Mouse (Mus musculus) forebrain, embryonic 14.5 days (tissue): ENCODE measurements around the gene Khnyn. TPM values are rescaled to one million over a fixed set of nuclear protein-coding genes. Genes with fewer than 3 reads are reported as not detected.

Source experiments
- ATAC-seq: fragments of 200-750 bp; cut with Nextera tagmentation; 2 replicates; pipeline ENCODE4 v1.8.0; 2017; ENCODE audit warnings: mild to moderate bottlenecking, moderate library complexity
- DNase-seq: peaks from one replicate; pipeline ENCODE4 v3.0.0-alpha.2; 2015; ENCODE audit warnings: low spot score
- H3K27ac ChIP-seq: fragments of 300-500 bp; sonication (generic); 2 replicates; pipeline ENCODE4 v1.5.1; 2014; ENCODE audit warnings: low read depth, mild to moderate bottlenecking, control low read depth, low read length, moderate library complexity
- H3K27me3 ChIP-seq: fragments of 300-500 bp; sonication (generic); replicated peaks from 2 replicates; pipeline ENCODE4 v1.6.1; 2014; ENCODE audit warnings: low read length, control low read depth, mixed read lengths; ENCODE audit not compliant: control insufficient read depth, insufficient read depth
- H3K36me3 ChIP-seq: fragments of 300-500 bp; sonication (generic); 2 replicates; pipeline ENCODE4 v1.6.1; 2014; ENCODE audit warnings: low read length, control low read depth; ENCODE audit not compliant: control insufficient read depth, insufficient read depth
- H3K4me1 ChIP-seq: fragments of 300-500 bp; sonication (generic); 2 replicates; pipeline ENCODE4 v1.6.1; 2014; ENCODE audit warnings: antibody characterized with exemption, low read length, control low read depth; ENCODE audit not compliant: control insufficient read depth, insufficient read depth
- H3K4me2 ChIP-seq: fragments of 300-500 bp; sonication (generic); 2 replicates; pipeline ENCODE4 v1.6.1; 2014; ENCODE audit warnings: mild to moderate bottlenecking, control low read depth, low read length
- H3K4me3 ChIP-seq: fragments of 300-500 bp; sonication (generic); 2 replicates; pipeline ENCODE4 v1.5.1; 2014; ENCODE audit warnings: low read depth, low read length, control low read depth
- H3K9ac ChIP-seq: fragments of 300-500 bp; sonication (generic); 2 replicates; pipeline ENCODE4 v1.6.1; 2014; ENCODE audit warnings: mild to moderate bottlenecking, low read length, control low read depth, moderate library complexity
- H3K9me3 ChIP-seq: fragments of 300-500 bp; sonication (generic); replicated peaks from 2 replicates; pipeline ENCODE4 v1.6.1; 2016; ENCODE audit warnings: low read length, control low read depth, mixed read lengths; ENCODE audit not compliant: control insufficient read depth
- WGBS: fragments of 180-500 bp; shearing (Covaris S2); extraction: QIAGEN DNeasy Blood & Tissue Kit; methylation state at CpG from one replicate; pipeline ENCODE4 v1.1.7; 2014; 5-methylcytosine and 5-hydroxymethylcytosine counted together
- polyA plus RNA-seq: library from polyadenylated mRNA; unstranded; fragments of >200 nt; fragmentation: Nextera tagmentation; extraction: Ambion mirVana; gene quantifications from 2 replicates; pipeline ENCODE4 v1.2.1, GENCODE M21; 2014

The Khnyn gene
- polyA plus RNA-seq, 1 experiment from 2014 or later, result 4.6 TPM

GRCm38 (mm10) chr14:55853621-55854285 is 31.0 kb upstream of the Khnyn start, which contains the start of gene Nynrin:
Gene Nynrin (plus strand): TSS chr14:55854010.
- no peaks in the 10 kb centered on the region for H3K27me3 ChIP-seq
- peak within 1 kb of the TSS; percentile 85 for H3K27ac ChIP-seq
- DNase-seq (peak; percentile 82), ATAC-seq (peak; percentile 83)
- H3K9ac ChIP-seq, result peak within 1 kb of the TSS; percentile 83
- H3K36me3 ChIP-seq, result no peaks in the 10 kb centered on the region
- H3K4me2 ChIP-seq, result peak within 1 kb of the TSS; percentile 81
- 2% methylated on average over 33 of the region's 33 CpGs for WGBS
- peaks cover 36% of the 10 kb centered on the region for H3K4me1 ChIP-seq
- peak within 1 kb of the TSS; percentile 61 for H3K4me3 ChIP-seq
- no peaks in the 10 kb centered on the region for H3K9me3 ChIP-seq

- H3K4me3 ChIP-seq, result peak overlapping the region; percentile 61
Measured at GRCm38 (mm10) chr14:55854406-55855100, 30.2 kb upstream of the Khnyn start.

GRCm38 (mm10) chr14:55855101-55855561 is 29.6 kb upstream of the Khnyn start:
- Histone ChIP-seq H3K9ac (peak overlapping the region; percentile 83), H3K9me3 (no peaks in the 10 kb centered on the region), H3K4me3 (peak overlapping the region; percentile 61), H3K27ac (peak overlapping the region; percentile 85), H3K4me2 (peak overlapping the region; percentile 81), H3K4me1 (peaks cover 36% of the 10 kb centered on the region), H3K36me3 (no peaks in the 10 kb centered on the region), H3K27me3 (no peaks in the 10 kb centered on the region)
- ATAC-seq, result peak; percentile 22
- 2% methylated on average over 4 of the region's 4 CpGs for WGBS
- DNase-seq, result peak; percentile 68

More at GRCm38 (mm10) chr14:55854406-55855100, 30.2 kb upstream of the Khnyn start:
- Histone ChIP-seq H3K27ac (peak overlapping the region; percentile 85), H3K36me3 (no peaks in the 10 kb centered on the region), H3K9ac (peak overlapping the region; percentile 83), H3K9me3 (no peaks in the 10 kb centered on the region), H3K27me3 (no peaks in the 10 kb centered on the region), H3K4me1 (peaks cover 36% of the 10 kb centered on the region), H3K4me2 (peak overlapping the region; percentile 81)
- WGBS, result 0% methylated on average over 9 of the region's 9 CpGs
- DNase-seq (peak; percentile 46), ATAC-seq (peak; percentile 33)

- WGBS, result 81% methylated on average over 4 of the region's 4 CpGs
- H3K9me3 ChIP-seq, result no peaks in the 10 kb centered on the region
- no peaks in the 10 kb centered on the region for H3K27me3 ChIP-seq
- peak overlapping the region; percentile 9; the same call in 1 of the 2 replicates for H3K9ac ChIP-seq
- ATAC-seq, result no peak
- H3K36me3 ChIP-seq, result no peaks in the 10 kb centered on the region
- no peak for DNase-seq
- H3K4me3 ChIP-seq, result no peak overlapping the region
- H3K4me1 ChIP-seq, result peaks cover 33% of the 10 kb centered on the region
- no peak overlapping the region; the same call in 1 of the 2 replicates for H3K4me2 ChIP-seq
- H3K27ac ChIP-seq, result no peak overlapping the region
Measured at GRCm38 (mm10) chr14:55857588-55857987, 27.2 kb upstream of the Khnyn start.

- no peak for ATAC-seq
- WGBS, result 76% methylated on average over 6 of the region's 6 CpGs
- H3K9ac ChIP-seq, result no peak overlapping the region
Measured at GRCm38 (mm10) chr14:55862186-55862585, 22.6 kb upstream of the Khnyn start.

GRCm38 (mm10) chr14:55862970-55863369 is 21.8 kb upstream of the Khnyn start:
- H3K9me3 ChIP-seq, result no peaks in the 10 kb centered on the region
- H3K9ac ChIP-seq, result no peak overlapping the region
- 95% methylated on average over 10 of the region's 10 CpGs for WGBS
- peaks cover 44% of the 10 kb centered on the region for H3K36me3 ChIP-seq
- H3K4me2 ChIP-seq, result no peak overlapping the region
- H3K27me3 ChIP-seq, result no peaks in the 10 kb centered on the region
- H3K4me1 ChIP-seq, result no peaks in the 10 kb centered on the region
- no peak overlapping the region for H3K4me3 ChIP-seq
- DNase-seq (no peak), ATAC-seq (no peak)
- no peak overlapping the region for H3K27ac ChIP-seq

More at GRCm38 (mm10) chr14:55862186-55862585, 22.6 kb upstream of the Khnyn start:
- Histone ChIP-seq H3K36me3 (peaks cover 39% of the 10 kb centered on the region), H3K4me1 (peaks cover 3% of the 10 kb centered on the region; the same call in 1 of the 2 replicates), H3K27me3 (no peaks in the 10 kb centered on the region), H3K4me3 (no peak overlapping the region), H3K9me3 (no peaks in the 10 kb centered on the region), H3K4me2 (no peak overlapping the region), H3K27ac (no peak overlapping the region)
- DNase-seq, result no peak

- Histone ChIP-seq H3K4me2 (no peak overlapping the region), H3K27ac (no peak overlapping the region), H3K4me3 (no peak overlapping the region), H3K4me1 (no peaks in the 10 kb centered on the region), H3K36me3 (peaks cover 52% of the 10 kb centered on the region), H3K9me3 (no peaks in the 10 kb centered on the region), H3K27me3 (no peaks in the 10 kb centered on the region), H3K9ac (no peak overlapping the region)
- 24% methylated on average over 7 of the region's 7 CpGs for WGBS
- ATAC-seq (peak; percentile 40), DNase-seq (peak; percentile 78)
Measured at GRCm38 (mm10) chr14:55863773-55864172, 21.0 kb upstream of the Khnyn start.

- Histone ChIP-seq H3K27me3 (no peaks in the 10 kb centered on the region), H3K4me3 (no peak overlapping the region), H3K4me2 (no peak overlapping the region), H3K27ac (no peak overlapping the region), H3K4me1 (no peaks in the 10 kb centered on the region), H3K36me3 (peaks cover 83% of the 10 kb centered on the region), H3K9ac (no peak overlapping the region), H3K9me3 (no peaks in the 10 kb centered on the region)
- peak; percentile 76 for DNase-seq
- 38% methylated on average over 4 of the region's 4 CpGs for WGBS
- ATAC-seq, result peak; percentile 24; the same call in 1 of the 2 replicates
Measured at GRCm38 (mm10) chr14:55866962-55867361, 17.8 kb upstream of the Khnyn start.
